Comparison of ENCODE assay signal across 13 mouse cellular contexts in the genomic region with DNA sequence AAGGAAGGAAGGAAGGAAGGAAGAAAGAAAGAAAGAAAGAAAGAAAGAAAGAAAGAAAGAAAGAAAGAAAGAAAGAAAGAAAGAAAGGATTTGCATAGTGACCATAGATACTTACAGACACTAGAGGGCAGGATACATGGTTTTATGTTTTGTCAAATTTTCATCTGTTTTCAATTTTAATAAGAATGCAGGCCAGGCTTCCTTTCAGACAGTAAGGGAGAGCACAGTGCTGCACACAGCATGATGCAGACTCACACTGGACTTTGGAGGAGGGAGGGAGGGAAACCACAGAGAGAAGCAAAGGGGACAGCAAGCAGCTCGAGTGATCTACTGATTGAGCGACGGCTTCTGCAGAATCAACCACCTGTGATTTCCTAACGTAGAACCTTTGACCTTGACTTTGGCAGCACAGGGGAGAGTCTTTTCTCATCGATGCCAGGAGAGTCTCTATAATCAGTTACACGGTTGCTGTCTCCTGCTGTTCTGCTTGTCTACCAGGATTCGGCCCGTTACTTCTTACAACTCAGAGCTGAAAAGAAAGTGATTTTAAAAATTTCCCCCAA.
A peak's percentile ranks its signal among the peaks of the same experiment; 100 is the strongest.
DNase-seq lines count a peak whose midpoint lies in the region; ATAC-seq and TF ChIP-seq lines count a peak whose summit lies in the region.
"Had no signal": no experiment of that assay in that cellular context is flagged by ENCODE, and none has a peak within 500 bp of the region (broad histone marks: within the 10 kb centered on the region; RNA-seq: fewer than 3 reads in every experiment).

No protein-coding gene starts in this region.

- TF ChIP-seq EP300 in stomach, postnatal 0 days (optimal IDR thresholded peaks at IDR 0.05): no peak

- no peaks in the 10 kb centered on the region for H3K27me3 ChIP-seq in hindbrain, embryonic 14.5 days (ENCODE audit: control insufficient read depth, insufficient read depth, low read length)
- H3K27me3 ChIP-seq in hindbrain, embryonic 16.5 days (replicated peaks; ENCODE audit: control insufficient read depth, insufficient read depth, low read length): no peaks in the 10 kb centered on the region
- H3K27me3 ChIP-seq in midbrain, postnatal 0 days (ENCODE audit: insufficient read depth, low read length): no peaks in the 10 kb centered on the region; the same call in 1 of the 2 replicates
- H3K27me3 ChIP-seq in midbrain, embryonic 16.5 days (ENCODE audit: control insufficient read depth, insufficient read depth, low read depth, low read length): no peaks in the 10 kb centered on the region
- no peaks in the 10 kb centered on the region for H3K27me3 ChIP-seq in stomach, postnatal 0 days (ENCODE audit: control insufficient read depth, insufficient read depth, low read length)

- peak; percentile 28 for DNase-seq in hindbrain, embryonic 14.5 days (ENCODE audit: low spot score)
- peak; percentile 29 for DNase-seq in midbrain, postnatal 0 days (ENCODE audit: low spot score)
- DNase-seq in stomach, postnatal 0 days (ENCODE audit: low spot score): no peak
- no peak for DNase-seq in B cell, adult 2 months
- no peak for DNase-seq in adrenal gland, postnatal 10 days
- DNase-seq: adrenal gland, postnatal 14 days; cerebellum, adult 8-10 months; lung, postnatal 14 days had no signal

- no peak overlapping the region for H3K4me2 ChIP-seq in hindbrain, embryonic 14.5 days (replicated peaks)
- H3K4me2 ChIP-seq in hindbrain, embryonic 16.5 days (ENCODE audit: low read length): no peak overlapping the region
- no peak overlapping the region for H3K4me2 ChIP-seq in midbrain, postnatal 0 days (ENCODE audit: low read depth, low read length, poor library complexity, severe bottlenecking)
- no peak overlapping the region for H3K4me2 ChIP-seq in midbrain, embryonic 16.5 days (ENCODE audit: low read length)
- H3K4me2 ChIP-seq in stomach, postnatal 0 days (replicated peaks; ENCODE audit: low read depth): no peak overlapping the region

- WGBS in hindbrain, embryonic 14.5 days: 60% methylated on average over 8 of the region's 8 CpGs
- WGBS in hindbrain, embryonic 16.5 days: 66% methylated on average over 8 of the region's 8 CpGs
- WGBS in midbrain, postnatal 0 days: 56% methylated on average over 8 of the region's 8 CpGs
- WGBS in midbrain, embryonic 16.5 days: 59% methylated on average over 8 of the region's 8 CpGs
- WGBS in stomach, postnatal 0 days: 71% methylated on average over 8 of the region's 8 CpGs

- no peaks in the 10 kb centered on the region for H3K4me1 ChIP-seq in hindbrain, embryonic 14.5 days (replicated peaks; ENCODE audit: control insufficient read depth, insufficient read depth, low read length)
- no peaks in the 10 kb centered on the region for H3K4me1 ChIP-seq in hindbrain, embryonic 16.5 days (ENCODE audit: control insufficient read depth, insufficient read depth, low read depth, low read length)
- no peaks in the 10 kb centered on the region for H3K4me1 ChIP-seq in midbrain, postnatal 0 days (ENCODE audit: insufficient read depth, low read length)
- no peaks in the 10 kb centered on the region for H3K4me1 ChIP-seq in midbrain, embryonic 16.5 days (ENCODE audit: control insufficient read depth, insufficient read depth, low read length)
- H3K4me1 ChIP-seq in embryonic fibroblast, embryonic 13.5 days (ENCODE audit: control insufficient read depth, insufficient read depth, low read length): peaks cover 4% of the 10 kb centered on the region
- no peaks in the 10 kb centered on the region for H3K4me1 ChIP-seq in stomach, postnatal 0 days (replicated peaks; ENCODE audit: control insufficient read depth, insufficient read depth)

- H3K4me3 ChIP-seq in hindbrain, embryonic 14.5 days (replicated peaks; ENCODE audit: low read length): no peak overlapping the region
- H3K4me3 ChIP-seq in hindbrain, embryonic 16.5 days (ENCODE audit: low read length): no peak overlapping the region
- no peak overlapping the region for H3K4me3 ChIP-seq in midbrain, postnatal 0 days (ENCODE audit: low read depth, low read length)
- H3K4me3 ChIP-seq in midbrain, embryonic 16.5 days (ENCODE audit: low read depth, low read length): no peak overlapping the region
- H3K4me3 ChIP-seq in embryonic fibroblast, embryonic 13.5 days (ENCODE audit: insufficient read depth, low read length): no peak overlapping the region
- H3K4me3 ChIP-seq in stomach, postnatal 0 days (ENCODE audit: low read depth, low read length): no peak overlapping the region
- H3K4me3 ChIP-seq: myocyte had no signal

- H3K27ac ChIP-seq in hindbrain, embryonic 14.5 days: no peak overlapping the region
- H3K27ac ChIP-seq in hindbrain, embryonic 16.5 days (ENCODE audit: low read depth, low read length): no peak overlapping the region
- H3K27ac ChIP-seq in midbrain, postnatal 0 days (ENCODE audit: low read depth, low read length): no peak overlapping the region
- H3K27ac ChIP-seq in midbrain, embryonic 16.5 days (ENCODE audit: low read length): no peak overlapping the region
- H3K27ac ChIP-seq in embryonic fibroblast, embryonic 13.5 days (ENCODE audit: insufficient read depth, low read length): peak overlapping the region; percentile 42
- H3K27ac ChIP-seq in stomach, postnatal 0 days (replicated peaks): no peak overlapping the region

- peak; percentile 65 for TF ChIP-seq CTCF in midbrain, postnatal 0 days (IDR thresholded peaks at IDR 0.05)
- no peak for TF ChIP-seq CTCF in embryonic fibroblast, embryonic 13.5 days (IDR thresholded peaks at IDR 0.05; ENCODE audit: borderline replicate concordance, insufficient read depth, low read length)
- TF ChIP-seq CTCF in stomach, postnatal 0 days (IDR thresholded peaks at IDR 0.05; ENCODE audit: low read depth): peak; percentile 47

- no peak overlapping the region for H3K9ac ChIP-seq in hindbrain, embryonic 14.5 days
- no peak overlapping the region for H3K9ac ChIP-seq in hindbrain, embryonic 16.5 days (ENCODE audit: low read depth, low read length)
- H3K9ac ChIP-seq in midbrain, postnatal 0 days (replicated peaks; ENCODE audit: low read length, poor library complexity, severe bottlenecking): no peak overlapping the region
- H3K9ac ChIP-seq in midbrain, embryonic 16.5 days (ENCODE audit: low read depth, low read length): no peak overlapping the region
- H3K9ac ChIP-seq in stomach, postnatal 0 days (ENCODE audit: low read length): no peak overlapping the region

- ATAC-seq in hindbrain, embryonic 14.5 days (ENCODE audit: low FRiP score): no peak
- ATAC-seq in hindbrain, embryonic 16.5 days: no peak
- ATAC-seq in midbrain, postnatal 0 days (ENCODE audit: low FRiP score): no peak
- ATAC-seq in midbrain, embryonic 16.5 days: no peak
- ATAC-seq in stomach, postnatal 0 days (ENCODE audit: low FRiP score, low TSS enrichment): no peak

- 0 out of 2 replicates have a peak, but pooled peaks cover 6% of the 10 kb centered on the region for H3K9me3 ChIP-seq in hindbrain, embryonic 14.5 days (ENCODE audit: control insufficient read depth, low read length)
- H3K9me3 ChIP-seq in hindbrain, embryonic 16.5 days (ENCODE audit: control insufficient read depth, low read length): no peaks in the 10 kb centered on the region; the same call in 1 of the 2 replicates
- no peaks in the 10 kb centered on the region for H3K9me3 ChIP-seq in midbrain, postnatal 0 days (ENCODE audit: low read length)
- H3K9me3 ChIP-seq in midbrain, embryonic 16.5 days (replicated peaks; ENCODE audit: control insufficient read depth, low read length, poor library complexity, severe bottlenecking): peaks cover 3% of the 10 kb centered on the region; the same call in 1 of the 2 replicates
- H3K9me3 ChIP-seq in stomach, postnatal 0 days (ENCODE audit: control insufficient read depth, low read length): no peaks in the 10 kb centered on the region

- no peak for TF ChIP-seq POLR2A in embryonic fibroblast, embryonic 13.5 days (IDR thresholded peaks at IDR 0.05; ENCODE audit: low read depth, low read length)

- H3K36me3 ChIP-seq in hindbrain, embryonic 14.5 days (replicated peaks; ENCODE audit: control insufficient read depth, insufficient read depth): no peaks in the 10 kb centered on the region
- H3K36me3 ChIP-seq in hindbrain, embryonic 16.5 days (ENCODE audit: control insufficient read depth, insufficient read depth, low read length): no peaks in the 10 kb centered on the region
- no peaks in the 10 kb centered on the region for H3K36me3 ChIP-seq in midbrain, postnatal 0 days (ENCODE audit: insufficient read depth, low read length)
- no peaks in the 10 kb centered on the region for H3K36me3 ChIP-seq in midbrain, embryonic 16.5 days (ENCODE audit: control insufficient read depth, insufficient read depth, low read length)
- H3K36me3 ChIP-seq in stomach, postnatal 0 days (ENCODE audit: control insufficient read depth, insufficient read depth, low read length): no peaks in the 10 kb centered on the region
- H3K36me3 ChIP-seq: G1E had no signal

Comparison
In these comparisons a context has a peak if more than half of its experiments do, and no peak if none do; other contexts are left out.
1. DNase-seq: peak in hindbrain, embryonic 14.5 days (single experiment) and midbrain, postnatal 0 days (single experiment); none in stomach, postnatal 0 days (single experiment), B cell, adult 2 months (0 of 2) and adrenal gland, postnatal 10 days (single experiment).